Mouse (Mus musculus) bone marrow macrophage, adult 2 months (primary cell): ENCODE measurements at regions not wholly inside any gene's neighbourhood (a gene's known extent, or its start where the extent isn't known, plus 50 kb on each side); places are given as distances from the start of the nearest gene placed in this dataset.

Source experiments
- CTCF ChIP-seq: IDR thresholded peaks from 2 replicates; pipeline ENCODE4 v1.5.1; 2012; ENCODE audit warnings: low read depth, mild to moderate bottlenecking, low read length, moderate library complexity
- POLR2A ChIP-seq: IDR thresholded peaks from 2 replicates; pipeline ENCODE4 v1.6.1; 2012; ENCODE audit warnings: mild to moderate bottlenecking, low read depth, low read length, borderline replicate concordance

DNA sequence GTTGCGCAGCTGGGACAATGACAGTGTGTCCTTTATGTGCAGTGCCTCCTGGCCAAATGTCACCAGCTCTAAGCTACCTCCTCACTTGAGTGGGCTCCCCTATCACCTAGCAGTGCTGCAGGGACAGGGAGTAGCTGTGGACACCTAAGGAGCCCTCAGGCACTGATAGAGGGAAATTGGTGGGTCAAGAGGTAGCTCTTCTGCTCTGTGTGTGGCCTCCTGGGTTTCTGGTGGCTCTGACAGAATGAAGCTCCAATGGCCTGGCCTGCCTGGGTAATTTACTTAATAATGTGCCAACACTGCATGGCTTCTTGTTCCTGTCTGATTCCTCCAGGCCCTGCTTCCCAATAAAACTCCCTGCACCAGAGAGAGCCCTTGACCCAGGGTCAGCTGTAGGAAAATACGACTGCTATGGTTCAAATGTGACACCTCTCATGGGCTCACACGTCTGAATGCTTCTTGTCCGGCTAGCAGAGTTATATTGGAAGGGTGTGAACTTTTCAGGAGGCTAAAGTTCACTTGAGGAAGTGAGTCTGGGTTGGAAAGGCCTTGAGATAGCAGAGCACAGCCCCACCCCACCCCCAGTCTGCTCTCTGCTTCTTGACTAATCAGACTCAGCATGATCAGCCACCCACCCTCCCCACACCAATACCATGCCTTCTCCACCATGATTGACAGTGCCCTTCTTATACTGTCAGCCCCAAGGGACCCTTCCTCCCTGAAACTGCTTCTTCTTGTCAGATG lies 142.6 kb downstream of the Rybp start:
- TF ChIP-seq POLR2A (no peak), CTCF (no peak)
